Comparison of ENCODE assay signal across 31 mouse cellular contexts in the genomic region with DNA sequence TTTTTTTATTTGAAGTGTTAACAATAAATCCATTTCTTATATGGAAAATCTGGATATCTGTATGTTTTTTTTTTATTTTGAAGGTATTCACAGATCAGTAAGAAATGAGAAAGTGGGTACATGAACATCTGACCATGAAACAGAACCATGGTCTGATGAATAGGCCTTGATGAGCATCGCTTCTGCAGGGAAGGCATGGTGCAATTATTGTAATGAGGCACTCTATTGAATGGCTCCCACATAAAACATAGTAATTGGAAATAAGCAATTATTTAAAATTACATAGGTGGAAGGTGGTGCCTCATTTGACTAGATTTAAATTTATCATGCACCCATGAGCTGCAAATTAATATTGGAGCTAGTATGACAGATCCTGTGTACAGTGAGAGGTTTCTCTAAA.
"Had no signal": no experiment of that assay in that cellular context is flagged by ENCODE, and none has a peak within 500 bp of the region (broad histone marks: within the 10 kb centered on the region; RNA-seq: fewer than 3 reads in every experiment).

No protein-coding gene starts in this region.

- H3K4me2 ChIP-seq: heart, embryonic 11.5 days; heart, embryonic 13.5 days; heart, embryonic 15.5 days; hindbrain, embryonic 12.5 days; hindbrain, embryonic 14.5 days; intestine, embryonic 15.5 days; limb, embryonic 12.5 days; liver, embryonic 11.5 days; liver, embryonic 13.5 days; liver, embryonic 15.5 days had no signal

- H3K4me1 ChIP-seq: heart, embryonic 13.5 days; heart, embryonic 15.5 days; hindbrain, embryonic 10.5 days; hindbrain, embryonic 12.5 days; intestine, embryonic 15.5 days; limb, embryonic 10.5 days; limb, embryonic 12.5 days; liver, embryonic 13.5 days; liver, embryonic 15.5 days had no signal

- H3K4me3 ChIP-seq: gastrocnemius, adult 2 months; heart, adult 2 months; heart, embryonic 13.5 days; heart, embryonic 15.5 days; hindbrain, embryonic 10.5 days; hindbrain, embryonic 12.5 days; intestine, embryonic 15.5 days; layer of hippocampus, adult 2 months; left cerebral cortex, adult 2 months; limb, embryonic 10.5 days; limb, embryonic 12.5 days; liver, embryonic 13.5 days; liver, embryonic 15.5 days had no signal

- ATAC-seq: hindbrain, embryonic 16.5 days; inflammation-experienced regulatory T-cells, adult 6 months; intestine, embryonic 15.5 days; intestine, postnatal 0 days; liver, postnatal 0 days had no signal

- H3K9me3 ChIP-seq: heart, embryonic 13.5 days; heart, embryonic 15.5 days; hindbrain, embryonic 10.5 days; hindbrain, embryonic 12.5 days; intestine, embryonic 15.5 days; limb, embryonic 10.5 days; limb, embryonic 12.5 days; liver, embryonic 13.5 days; liver, embryonic 15.5 days had no signal

- H3K9ac ChIP-seq: heart, embryonic 13.5 days; heart, embryonic 15.5 days; hindbrain, embryonic 12.5 days; hindbrain, embryonic 14.5 days; intestine, embryonic 15.5 days; limb, embryonic 12.5 days; liver, embryonic 13.5 days; liver, embryonic 15.5 days; liver, postnatal 0 days had no signal

- H3K36me3 ChIP-seq: heart, embryonic 13.5 days; heart, embryonic 15.5 days; hindbrain, embryonic 10.5 days; hindbrain, embryonic 12.5 days; intestine, embryonic 15.5 days; limb, embryonic 10.5 days; limb, embryonic 12.5 days; liver, embryonic 13.5 days; liver, embryonic 15.5 days had no signal

- DNase-seq: gastrocnemius, adult 2 months; gastrocnemius, postnatal 10 days; gastrocnemius, postnatal 25 days; heart, adult 11 months; heart, adult 2 months; heart, postnatal 14 days; heart, postnatal 4 days; kidney, adult 18-20 months; kidney, adult 8-10 months; kidney, postnatal 10 days; kidney, postnatal 25 days; kidney, postnatal 4 days; liver; liver, embryonic 13.5 days; liver, postnatal 0 days had no signal

- H3K27ac ChIP-seq: gastrocnemius, adult 2 months; heart, adult 2 months; heart, embryonic 13.5 days; heart, embryonic 15.5 days; hindbrain, embryonic 10.5 days; hindbrain, embryonic 12.5 days; hindbrain, embryonic 14.5 days; intestine, embryonic 15.5 days; layer of hippocampus, adult 2 months; left cerebral cortex, adult 2 months; limb, embryonic 10.5 days; limb, embryonic 12.5 days; liver, embryonic 13.5 days; liver, embryonic 15.5 days had no signal

- H3K27me3 ChIP-seq: heart, embryonic 13.5 days; heart, embryonic 15.5 days; hindbrain, embryonic 12.5 days; intestine, embryonic 15.5 days; limb, embryonic 12.5 days; liver, embryonic 13.5 days; liver, embryonic 15.5 days had no signal
